Mouse (Mus musculus): ENCODE results near the gene Prep. TPM values are rescaled to one million over a fixed set of nuclear protein-coding genes. Genes with fewer than 3 reads are reported as not detected.
A peak's percentile ranks its signal among the peaks of the same experiment; 100 is the strongest.

Gene Prep
- polyA plus RNA-seq, 1 experiment from 2014 or later, result 22.1 TPM

GRCm38 (mm10) chr10:45112927-45113326, 45.9 kb downstream of the Prep start:
- WGBS, result 86% methylated on average over 11 of the region's 11 CpGs
- no peaks in the 10 kb centered on the region for H3K9me3 ChIP-seq (ENCODE audit: control insufficient read depth, low read length)
- no peak overlapping the region for H3K27ac ChIP-seq (ENCODE audit: low read depth, low read length)
- no peak overlapping the region for H3K4me3 ChIP-seq (ENCODE audit: low read depth, low read length)
- DNase-seq (ENCODE audit: low spot score) (no peak), ATAC-seq (replicated peaks; ENCODE audit: low FRiP score) (no peak)
- peaks cover 23% of the 10 kb centered on the region for H3K36me3 ChIP-seq (ENCODE audit: control insufficient read depth, insufficient read depth, low read length)
- H3K9ac ChIP-seq (ENCODE audit: low read depth, low read length), result no peak overlapping the region
- H3K4me2 ChIP-seq, result no peak overlapping the region
- H3K27me3 ChIP-seq (replicated peaks; ENCODE audit: control insufficient read depth, insufficient read depth, low read length), result no peaks in the 10 kb centered on the region
- no peaks in the 10 kb centered on the region for H3K4me1 ChIP-seq (replicated peaks; ENCODE audit: control insufficient read depth, insufficient read depth, low read length)

- H3K27ac ChIP-seq (ENCODE audit: low read depth, low read length), result no peak overlapping the region
- H3K4me1 ChIP-seq (replicated peaks; ENCODE audit: control insufficient read depth, insufficient read depth, low read length), result no peaks in the 10 kb centered on the region
- no peak overlapping the region for H3K4me3 ChIP-seq (ENCODE audit: low read depth, low read length)
- no peaks in the 10 kb centered on the region for H3K27me3 ChIP-seq (replicated peaks; ENCODE audit: control insufficient read depth, insufficient read depth, low read length)
- no peak for DNase-seq (ENCODE audit: low spot score)
- H3K9ac ChIP-seq (ENCODE audit: low read depth, low read length), result no peak overlapping the region
- H3K4me2 ChIP-seq, result no peak overlapping the region
- H3K36me3 ChIP-seq (ENCODE audit: control insufficient read depth, insufficient read depth, low read length), result peaks cover 19% of the 10 kb centered on the region
- no peaks in the 10 kb centered on the region for H3K9me3 ChIP-seq (ENCODE audit: control insufficient read depth, low read length)
- 86% methylated on average over 4 of the region's 4 CpGs for WGBS
- ATAC-seq (replicated peaks; ENCODE audit: low FRiP score), result no peak
These were observed 47.5 kb downstream of the Prep start for GRCm38 (mm10) chr10:45114462-45114861.

GRCm38 (mm10) chr10:45116832-45117231, 49.8 kb downstream of the Prep start:
- Histone ChIP-seq H3K4me3 (ENCODE audit: low read depth, low read length) (no peak overlapping the region), H3K27ac (ENCODE audit: low read depth, low read length) (no peak overlapping the region), H3K9me3 (ENCODE audit: control insufficient read depth, low read length) (no peaks in the 10 kb centered on the region), H3K9ac (ENCODE audit: low read depth, low read length) (no peak overlapping the region), H3K27me3 (replicated peaks; ENCODE audit: control insufficient read depth, insufficient read depth, low read length) (no peaks in the 10 kb centered on the region), H3K4me2 (no peak overlapping the region), H3K4me1 (replicated peaks; ENCODE audit: control insufficient read depth, insufficient read depth, low read length) (no peaks in the 10 kb centered on the region), H3K36me3 (ENCODE audit: control insufficient read depth, insufficient read depth, low read length) (peaks cover 21% of the 10 kb centered on the region)
- DNase-seq (ENCODE audit: low spot score), result no peak
- ATAC-seq (replicated peaks; ENCODE audit: low FRiP score), result no peak
- WGBS, result 92% methylated on average over 5 of the region's 5 CpGs

GRCm38 (mm10) chr10:45118389-45118788, 51.4 kb downstream of the Prep start:
- no peak overlapping the region for H3K4me2 ChIP-seq
- no peaks in the 10 kb centered on the region for H3K4me1 ChIP-seq (replicated peaks; ENCODE audit: control insufficient read depth, insufficient read depth, low read length)
- no peak overlapping the region for H3K9ac ChIP-seq (ENCODE audit: low read depth, low read length)
- no peaks in the 10 kb centered on the region for H3K9me3 ChIP-seq (ENCODE audit: control insufficient read depth, low read length)
- peaks cover 17% of the 10 kb centered on the region for H3K36me3 ChIP-seq (ENCODE audit: control insufficient read depth, insufficient read depth, low read length)
- no peak for DNase-seq (ENCODE audit: low spot score)
- WGBS, result 92% methylated on average over 8 of the region's 8 CpGs
- no peak overlapping the region for H3K27ac ChIP-seq (ENCODE audit: low read depth, low read length)
- no peak overlapping the region for H3K4me3 ChIP-seq (ENCODE audit: low read depth, low read length)
- no peaks in the 10 kb centered on the region for H3K27me3 ChIP-seq (replicated peaks; ENCODE audit: control insufficient read depth, insufficient read depth, low read length)
- ATAC-seq (replicated peaks; ENCODE audit: low FRiP score), result no peak

GRCm38 (mm10) chr10:45121637-45122036, 54.6 kb downstream of the Prep start:
- H3K27me3 ChIP-seq (replicated peaks; ENCODE audit: control insufficient read depth, insufficient read depth, low read length), result no peaks in the 10 kb centered on the region
- no peak overlapping the region for H3K9ac ChIP-seq (ENCODE audit: low read depth, low read length)
- H3K36me3 ChIP-seq (ENCODE audit: control insufficient read depth, insufficient read depth, low read length), result peaks cover 17% of the 10 kb centered on the region; the same call in 1 of the 2 replicates
- H3K4me3 ChIP-seq (ENCODE audit: low read depth, low read length), result no peak overlapping the region
- no peak for ATAC-seq (replicated peaks; ENCODE audit: low FRiP score)
- no peak for DNase-seq (ENCODE audit: low spot score)
- WGBS, result 83% methylated on average over 3 of the region's 3 CpGs
- no peak overlapping the region for H3K27ac ChIP-seq (ENCODE audit: low read depth, low read length)
- H3K9me3 ChIP-seq (ENCODE audit: control insufficient read depth, low read length), result no peaks in the 10 kb centered on the region
- H3K4me2 ChIP-seq, result no peak overlapping the region
- H3K4me1 ChIP-seq (replicated peaks; ENCODE audit: control insufficient read depth, insufficient read depth, low read length), result no peaks in the 10 kb centered on the region

GRCm38 (mm10) chr10:45122476-45122875, 55.5 kb downstream of the Prep start:
- WGBS, result 83% methylated on average over 5 of the region's 5 CpGs

GRCm38 (mm10) chr10:45123011-45123410, 56.0 kb downstream of the Prep start:
- Histone ChIP-seq H3K36me3 (ENCODE audit: control insufficient read depth, insufficient read depth, low read length) (peaks cover 14% of the 10 kb centered on the region; the same call in 1 of the 2 replicates), H3K27ac (ENCODE audit: low read depth, low read length) (no peak overlapping the region)

More at GRCm38 (mm10) chr10:45122476-45122875, 55.5 kb downstream of the Prep start:
- ATAC-seq (replicated peaks; ENCODE audit: low FRiP score) (no peak), DNase-seq (ENCODE audit: low spot score) (no peak)
- Histone ChIP-seq H3K27ac (ENCODE audit: low read depth, low read length) (no peak overlapping the region), H3K27me3 (replicated peaks; ENCODE audit: control insufficient read depth, insufficient read depth, low read length) (no peaks in the 10 kb centered on the region), H3K9me3 (ENCODE audit: control insufficient read depth, low read length) (no peaks in the 10 kb centered on the region), H3K4me2 (no peak overlapping the region), H3K4me1 (replicated peaks; ENCODE audit: control insufficient read depth, insufficient read depth, low read length) (no peaks in the 10 kb centered on the region), H3K9ac (ENCODE audit: low read depth, low read length) (no peak overlapping the region), H3K36me3 (ENCODE audit: control insufficient read depth, insufficient read depth, low read length) (peaks cover 14% of the 10 kb centered on the region; the same call in 1 of the 2 replicates), H3K4me3 (ENCODE audit: low read depth, low read length) (no peak overlapping the region)

GRCm38 (mm10) chr10:45129105-45129504, 62.1 kb downstream of the Prep start:
- Histone ChIP-seq H3K9me3 (ENCODE audit: control insufficient read depth, low read length) (no peaks in the 10 kb centered on the region), H3K27me3 (replicated peaks; ENCODE audit: control insufficient read depth, insufficient read depth, low read length) (no peaks in the 10 kb centered on the region), H3K4me3 (ENCODE audit: low read depth, low read length) (no peak overlapping the region), H3K27ac (ENCODE audit: low read depth, low read length) (no peak overlapping the region), H3K36me3 (ENCODE audit: control insufficient read depth, insufficient read depth, low read length) (peaks cover 16% of the 10 kb centered on the region; the same call in 1 of the 2 replicates), H3K9ac (ENCODE audit: low read depth, low read length) (no peak overlapping the region), H3K4me2 (no peak overlapping the region), H3K4me1 (replicated peaks; ENCODE audit: control insufficient read depth, insufficient read depth, low read length) (peaks cover 15% of the 10 kb centered on the region)
- WGBS, result 90% methylated on average over 11 of the region's 11 CpGs
- no peak for DNase-seq (ENCODE audit: low spot score)
- no peak for ATAC-seq (replicated peaks; ENCODE audit: low FRiP score)

More at GRCm38 (mm10) chr10:45123011-45123410, 56.0 kb downstream of the Prep start:
- Histone ChIP-seq H3K4me2 (no peak overlapping the region), H3K27me3 (replicated peaks; ENCODE audit: control insufficient read depth, insufficient read depth, low read length) (no peaks in the 10 kb centered on the region), H3K4me3 (ENCODE audit: low read depth, low read length) (no peak overlapping the region), H3K9me3 (ENCODE audit: control insufficient read depth, low read length) (no peaks in the 10 kb centered on the region), H3K4me1 (replicated peaks; ENCODE audit: control insufficient read depth, insufficient read depth, low read length) (no peaks in the 10 kb centered on the region), H3K9ac (ENCODE audit: low read depth, low read length) (no peak overlapping the region)
- 80% methylated on average over 6 of the region's 6 CpGs for WGBS
- DNase-seq (ENCODE audit: low spot score), result no peak
- ATAC-seq (replicated peaks; ENCODE audit: low FRiP score), result no peak

GRCm38 (mm10) chr10:45130004-45130403, 63.0 kb downstream of the Prep start:
- H3K9me3 ChIP-seq (ENCODE audit: control insufficient read depth, low read length), result no peaks in the 10 kb centered on the region
- no peak overlapping the region for H3K4me3 ChIP-seq (ENCODE audit: low read depth, low read length)
- no peaks in the 10 kb centered on the region for H3K27me3 ChIP-seq (replicated peaks; ENCODE audit: control insufficient read depth, insufficient read depth, low read length)
- WGBS, result 47% methylated on average over 6 of the region's 6 CpGs
- ATAC-seq (replicated peaks; ENCODE audit: low FRiP score) (peak; percentile 96), DNase-seq (ENCODE audit: low spot score) (peak; percentile 33)
- no peak overlapping the region for H3K9ac ChIP-seq (ENCODE audit: low read depth, low read length)
- no peak overlapping the region for H3K4me2 ChIP-seq
- peak overlapping the region; percentile 19; the same call in 1 of the 2 replicates for H3K27ac ChIP-seq (ENCODE audit: low read depth, low read length)
- H3K4me1 ChIP-seq (replicated peaks; ENCODE audit: control insufficient read depth, insufficient read depth, low read length), result peaks cover 15% of the 10 kb centered on the region
- peaks cover 19% of the 10 kb centered on the region; the same call in 1 of the 2 replicates for H3K36me3 ChIP-seq (ENCODE audit: control insufficient read depth, insufficient read depth, low read length)
